Mouse (Mus musculus) forebrain, postnatal 0 days (tissue): ENCODE data around the gene Lrrc51. TPM values are rescaled to one million over a fixed set of nuclear protein-coding genes. Genes with fewer than 3 reads are reported as not detected.

Experiments used
- ATAC-seq: fragments of 200-750 bp; cut with Nextera tagmentation; 2 replicates; pipeline ENCODE4 v1.8.0; 2017; ENCODE audit warnings: mild to moderate bottlenecking, moderate library complexity
- DNase-seq: peaks from one replicate; pipeline ENCODE4 v3.0.0-alpha.2; 2015
- H3K27ac ChIP-seq: fragments of 300-500 bp; sonication (generic); 2 replicates; pipeline ENCODE4 v1.5.1; 2014; ENCODE audit warnings: low read depth, mild to moderate bottlenecking, antibody characterized with exemption, low read length, moderate library complexity, mixed read lengths
- H3K27me3 ChIP-seq: fragments of 300-500 bp; sonication (generic); 2 replicates; pipeline ENCODE4 v1.6.1; 2014; ENCODE audit warnings: mild to moderate bottlenecking, low read length, mixed read lengths; ENCODE audit not compliant: insufficient read depth
- H3K36me3 ChIP-seq: fragments of 300-500 bp; sonication (generic); 2 replicates; pipeline ENCODE4 v1.6.1; 2014; ENCODE audit warnings: mild to moderate bottlenecking, moderate library complexity; ENCODE audit not compliant: insufficient read depth
- H3K4me1 ChIP-seq: fragments of 300-500 bp; sonication (generic); 2 replicates; pipeline ENCODE4 v1.6.1; 2014; ENCODE audit warnings: antibody characterized with exemption; ENCODE audit not compliant: insufficient read depth
- H3K4me2 ChIP-seq: fragments of 300-500 bp; sonication (generic); 2 replicates; pipeline ENCODE4 v1.6.1; 2014; ENCODE audit warnings: low read depth, mild to moderate bottlenecking, moderate library complexity
- H3K4me3 ChIP-seq: fragments of 300-500 bp; sonication (generic); 2 replicates; pipeline ENCODE4 v1.5.1; 2014; ENCODE audit warnings: low read depth, low read length, mixed read lengths
- H3K9ac ChIP-seq: fragments of 300-500 bp; sonication (generic); 2 replicates; pipeline ENCODE4 v1.6.1; 2014; ENCODE audit warnings: mild to moderate bottlenecking
- H3K9me3 ChIP-seq: fragments of 300-500 bp; sonication (generic); 2 replicates; pipeline ENCODE4 v1.6.1; 2016; ENCODE audit warnings: low read length
- CTCF ChIP-seq: sonication (generic); IDR thresholded peaks from 2 replicates; pipeline ENCODE4 v1.5.1; 2016; ENCODE audit warnings: antibody characterized with exemption, control low read depth, low read depth
- WGBS: fragments of 180-500 bp; shearing (Covaris S2); extraction: QIAGEN DNeasy Blood & Tissue Kit; methylation state at CpG from one replicate; pipeline ENCODE4 v1.1.7; 2014; 5-methylcytosine and 5-hydroxymethylcytosine counted together
- polyA plus RNA-seq: library from polyadenylated mRNA; unstranded; fragments of >200 nt; fragmentation: Nextera tagmentation; extraction: Ambion mirVana; gene quantifications from 2 replicates; pipeline ENCODE4 v1.2.1, GENCODE M21; 2015
- total RNA-seq: library from RNA; depleted of rRNA; stranded (reverse); fragments of >200 nt; gene quantifications from 2 replicates; pipeline ENCODE4 v1.2.3, GENCODE M21; 2014

Lrrc51 gene
- total and polyA plus RNA-seq, 2 experiments from 2014 or later, result 5.4 to 10.6 TPM

DNA sequence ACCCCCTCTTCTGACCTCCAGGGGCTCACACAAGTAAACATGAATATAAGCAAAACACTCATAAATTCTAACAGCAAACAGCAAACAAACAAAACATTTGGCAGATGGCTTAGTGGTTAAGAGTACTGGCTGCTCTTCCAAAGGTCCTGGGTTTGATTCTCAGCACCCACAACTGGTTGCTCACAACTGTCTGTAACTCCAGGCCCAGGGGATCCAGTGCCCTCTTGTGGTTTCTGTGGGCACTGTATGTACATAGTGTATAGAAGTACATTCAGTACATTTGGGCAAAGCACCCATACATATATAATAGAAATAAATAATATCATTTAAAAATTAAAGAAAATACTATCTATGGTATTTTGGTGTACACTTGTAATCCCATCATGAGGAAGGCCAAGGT lies 30.8 kb downstream of the Lrrc51 start:
- no peak for DNase-seq
- H3K27ac ChIP-seq, result no peak overlapping the region

GRCm38 (mm10) chr7:101901969-101902368 lies 31.7 kb downstream of the Lrrc51 start:
- no peak for DNase-seq
- Histone ChIP-seq H3K4me2 (no peak overlapping the region), H3K27me3 (no peaks in the 10 kb centered on the region), H3K9ac (no peak overlapping the region), H3K36me3 (no peaks in the 10 kb centered on the region), H3K9me3 (no peaks in the 10 kb centered on the region), H3K4me1 (peaks cover 4% of the 10 kb centered on the region; the same call in 1 of the 2 replicates), H3K4me3 (no peak overlapping the region), H3K27ac (no peak overlapping the region)
- 90% methylated on average over 10 of the region's 10 CpGs for WGBS
- ATAC-seq, result no peak
- no peak for TF ChIP-seq CTCF

More for the DNA sequence above, 30.8 kb downstream of the Lrrc51 start:
- no peaks in the 10 kb centered on the region for H3K36me3 ChIP-seq
- no peak overlapping the region for H3K9ac ChIP-seq
- no peak for ATAC-seq
- H3K4me2 ChIP-seq, result no peak overlapping the region
- H3K9me3 ChIP-seq, result no peaks in the 10 kb centered on the region
- peak; percentile 6; the same call in 1 of the 2 replicates for TF ChIP-seq CTCF
- H3K27me3 ChIP-seq, result no peaks in the 10 kb centered on the region
- H3K4me1 ChIP-seq, result no peaks in the 10 kb centered on the region
- H3K4me3 ChIP-seq, result no peak overlapping the region

DNA sequence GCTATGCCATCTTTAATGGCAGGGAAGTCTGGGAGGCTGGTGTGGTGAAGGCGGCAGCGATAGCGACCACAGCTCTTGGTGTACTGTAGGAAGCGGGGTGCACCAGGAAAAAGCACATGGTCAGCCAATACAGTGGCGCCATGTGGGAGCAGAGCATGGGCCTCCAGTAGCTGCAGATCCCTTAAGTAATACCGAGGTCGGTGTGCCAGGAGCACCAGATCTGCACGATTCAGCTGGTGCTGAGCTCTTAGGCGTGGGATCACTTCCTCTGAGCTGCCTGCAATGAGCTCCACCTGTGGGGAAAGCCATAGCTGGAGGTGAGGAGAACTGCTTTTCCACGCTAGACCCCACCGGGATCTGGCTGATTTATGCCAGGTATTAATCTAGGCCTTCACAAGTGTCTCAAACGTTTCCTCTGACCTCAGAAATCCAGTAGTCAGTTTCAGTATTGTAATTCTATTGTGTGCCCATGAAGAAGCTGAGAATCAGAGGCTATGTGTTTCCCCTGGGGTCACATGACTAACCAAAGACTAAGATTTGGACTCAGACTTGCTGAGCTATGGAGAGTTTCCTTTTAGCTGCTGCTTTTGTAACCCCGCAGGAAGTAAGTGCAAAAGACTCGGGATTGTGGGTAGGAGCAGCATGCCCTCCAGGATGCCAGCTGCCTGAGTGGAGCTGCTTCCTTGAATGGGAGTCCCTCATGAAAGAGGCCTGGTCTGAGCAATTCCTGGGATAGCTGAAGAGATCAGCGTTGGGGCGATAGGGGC lies 33.2 kb downstream of the Lrrc51 start:
- Histone ChIP-seq H3K4me3 (no peak overlapping the region), H3K9me3 (no peaks in the 10 kb centered on the region), H3K4me1 (peaks cover 6% of the 10 kb centered on the region; the same call in 1 of the 2 replicates), H3K27ac (no peak overlapping the region), H3K27me3 (no peaks in the 10 kb centered on the region), H3K9ac (no peak overlapping the region), H3K4me2 (no peak overlapping the region), H3K36me3 (no peaks in the 10 kb centered on the region)
- ATAC-seq (no peak), DNase-seq (no peak)
- WGBS, result 91% methylated on average over 16 of the region's 16 CpGs
- no peak for TF ChIP-seq CTCF

GRCm38 (mm10) chr7:101896104-101897066 lies 37.3 kb downstream of the Lrrc51 start:
- peak overlapping the region; percentile 51 for H3K4me3 ChIP-seq
- TF ChIP-seq CTCF, result no peak
- peak overlapping the region; percentile 89 for H3K27ac ChIP-seq
- peak; percentile 98 for DNase-seq
- no peaks in the 10 kb centered on the region for H3K9me3 ChIP-seq
- peak overlapping the region; percentile 48 for H3K4me2 ChIP-seq
- no peaks in the 10 kb centered on the region for H3K36me3 ChIP-seq
- H3K27me3 ChIP-seq, result no peaks in the 10 kb centered on the region
- H3K9ac ChIP-seq, result peak overlapping the region; percentile 67
- H3K4me1 ChIP-seq, result peaks cover 6% of the 10 kb centered on the region; the same call in 1 of the 2 replicates
- ATAC-seq, result peak; percentile 98
- WGBS, result under 1% methylated on average over 57 of the region's 57 CpGs

DNA sequence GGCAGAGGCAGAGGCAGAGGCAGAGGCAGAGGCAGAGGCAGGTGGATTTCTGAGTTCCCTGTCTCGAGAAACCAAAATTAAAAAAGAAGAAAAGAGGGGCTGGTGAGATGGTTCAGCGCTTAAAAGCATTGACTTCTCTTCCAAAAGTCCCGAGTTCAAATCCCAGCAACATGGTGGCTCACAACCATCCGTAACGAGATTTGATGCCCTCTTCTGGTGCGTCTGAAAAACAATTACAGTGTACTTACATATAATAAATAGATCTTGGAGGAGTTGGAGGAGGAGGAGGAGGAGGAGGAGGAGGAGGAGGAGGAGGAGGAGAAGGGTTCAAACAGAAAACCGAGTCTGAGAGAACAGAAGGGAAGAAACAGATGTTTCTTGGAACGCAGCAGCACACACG lies 38.0 kb downstream of the Lrrc51 start:
- no peaks in the 10 kb centered on the region for H3K27me3 ChIP-seq
- peak overlapping the region; percentile 51 for H3K4me3 ChIP-seq
- no peaks in the 10 kb centered on the region for H3K36me3 ChIP-seq
- 40% methylated on average over 9 of the region's 9 CpGs for WGBS
- H3K4me2 ChIP-seq, result peak overlapping the region; percentile 39
- peak overlapping the region; percentile 67 for H3K9ac ChIP-seq
- peak; percentile 41; the same call in 1 of the 2 replicates for TF ChIP-seq CTCF
- H3K27ac ChIP-seq, result peak overlapping the region; percentile 89
- no peak for DNase-seq
- peaks cover 6% of the 10 kb centered on the region; the same call in 1 of the 2 replicates for H3K4me1 ChIP-seq
- no peaks in the 10 kb centered on the region for H3K9me3 ChIP-seq
- peak; percentile 15 for ATAC-seq

DNA sequence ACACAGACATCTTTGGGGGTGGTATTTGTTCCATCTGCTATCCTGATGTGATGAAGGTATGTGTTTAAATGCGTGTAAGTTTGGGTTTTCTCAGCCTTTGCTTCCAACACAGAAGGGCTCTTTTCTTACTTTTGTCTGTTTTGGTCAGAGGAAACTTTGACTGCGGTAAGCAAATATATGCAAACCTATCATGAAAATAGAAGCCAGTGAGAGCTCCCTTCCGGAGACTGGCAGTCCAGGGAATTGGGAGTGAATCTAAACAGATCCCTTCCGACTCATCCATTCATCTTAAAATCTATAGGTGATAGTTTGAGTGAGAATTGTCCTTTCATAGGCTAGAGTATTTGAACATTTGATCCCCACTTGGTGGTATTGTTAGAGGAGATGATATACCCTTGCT lies 45.2 kb downstream of the Lrrc51 start:
- no peaks in the 10 kb centered on the region for H3K27me3 ChIP-seq
- no peak overlapping the region for H3K27ac ChIP-seq
- 88% methylated on average over 4 of the region's 4 CpGs for WGBS
- H3K4me3 ChIP-seq, result no peak overlapping the region
- no peak overlapping the region for H3K9ac ChIP-seq
- H3K4me1 ChIP-seq, result no peaks in the 10 kb centered on the region
- no peak overlapping the region for H3K4me2 ChIP-seq
- ATAC-seq (no peak), DNase-seq (no peak)
- TF ChIP-seq CTCF, result no peak
- H3K36me3 ChIP-seq, result no peaks in the 10 kb centered on the region
- H3K9me3 ChIP-seq, result no peaks in the 10 kb centered on the region

GRCm38 (mm10) chr7:101886274-101886673 lies 47.4 kb downstream of the Lrrc51 start:
- no peak for TF ChIP-seq CTCF
- Histone ChIP-seq H3K9ac (no peak overlapping the region), H3K27ac (no peak overlapping the region), H3K27me3 (no peaks in the 10 kb centered on the region), H3K4me3 (no peak overlapping the region), H3K36me3 (no peaks in the 10 kb centered on the region), H3K4me2 (no peak overlapping the region), H3K9me3 (no peaks in the 10 kb centered on the region), H3K4me1 (no peaks in the 10 kb centered on the region)
- DNase-seq (no peak), ATAC-seq (no peak)
- WGBS, result 89% methylated on average over 6 of the region's 6 CpGs
